Mouse (Mus musculus): Measurements from ENCODE around the gene Prl3b1. TPM values are rescaled to one million over a fixed set of nuclear protein-coding genes. Genes with fewer than 3 reads are reported as not detected.

Gene Prl3b1
- polyA plus RNA-seq (2015; fragmentation: Nextera tagmentation; extraction: Ambion mirVana), result not detected in 2 replicates

- Histone ChIP-seq H3K27me3 (no peaks in the 10 kb centered on the region), H3K9ac (replicated peaks) (no peak within 1 kb of the TSS), H3K4me2 (replicated peaks) (no peak within 1 kb of the TSS), H3K36me3 (no peaks in the 10 kb centered on the region), H3K27ac (no peak within 1 kb of the TSS), H3K4me1 (replicated peaks) (no peaks in the 10 kb centered on the region), H3K4me3 (replicated peaks) (no peak within 1 kb of the TSS), H3K9me3 (no peaks in the 10 kb centered on the region)
- no peak for ATAC-seq
- 95% methylated on average over 1 of the region's 1 CpGs for WGBS
Measured at GRCm38 (mm10) chr13:27241547-27241946, at the start of gene Prl3b1. Prl3b1 (plus strand) TSS chr13:27241847.

- no peak for ATAC-seq
- H3K9ac ChIP-seq (replicated peaks), result no peak within 1 kb of the TSS
- no peak within 1 kb of the TSS for H3K27ac ChIP-seq
- H3K9me3 ChIP-seq, result peaks cover 3% of the 10 kb centered on the region; the same call in 1 of the 2 replicates
- no peaks in the 10 kb centered on the region for H3K36me3 ChIP-seq
- H3K27me3 ChIP-seq, result no peaks in the 10 kb centered on the region
- WGBS, result 95% methylated on average over 1 of the region's 1 CpGs
- H3K4me1 ChIP-seq (replicated peaks), result no peaks in the 10 kb centered on the region
- no peak within 1 kb of the TSS for H3K4me3 ChIP-seq (replicated peaks)
- H3K4me2 ChIP-seq (replicated peaks), result no peak within 1 kb of the TSS
Measured at GRCm38 (mm10) chr13:27196359-27196758, 45.3 kb upstream of the Prl3b1 start, which contains the start of gene Prl3c1. Prl3c1 (plus strand) TSS chr13:27196659.

GRCm38 (mm10) chr13:27259136-27259535, 17.5 kb downstream of the Prl3b1 start, which contains the start of gene Prl3a1:
Prl3a1 (plus strand) TSS chr13:27259436.
- Histone ChIP-seq H3K36me3 (no peaks in the 10 kb centered on the region), H3K4me1 (replicated peaks) (no peaks in the 10 kb centered on the region), H3K4me2 (replicated peaks) (no peak within 1 kb of the TSS), H3K9ac (replicated peaks) (no peak within 1 kb of the TSS), H3K4me3 (replicated peaks) (no peak within 1 kb of the TSS), H3K9me3 (no peaks in the 10 kb centered on the region), H3K27ac (no peak within 1 kb of the TSS), H3K27me3 (no peaks in the 10 kb centered on the region)
- ATAC-seq, result no peak
- 93% methylated on average over 4 of the region's 4 CpGs for WGBS

Other genes with a start within 250 kb of the Prl3b1 start
- gene Prl, start 184.3 kb upstream of the Prl3b1 start, polyA plus RNA-seq (2015; fragmentation: Nextera tagmentation; extraction: Ambion mirVana), result not detected in 2 replicates
- not detected in 2 replicates for gene Prl3d1, start 147.7 kb upstream of the Prl3b1 start, polyA plus RNA-seq (2015; fragmentation: Nextera tagmentation; extraction: Ambion mirVana)
- gene Prl3d2, start 120.1 kb upstream of the Prl3b1 start, polyA plus RNA-seq (2015; fragmentation: Nextera tagmentation; extraction: Ambion mirVana), result not detected in 2 replicates
- gene Prl3d3, start 85.1 kb upstream of the Prl3b1 start, polyA plus RNA-seq (2015; fragmentation: Nextera tagmentation; extraction: Ambion mirVana), result not detected in 2 replicates
- gene Prl3c1, start 45.2 kb upstream of the Prl3b1 start, polyA plus RNA-seq (2015; fragmentation: Nextera tagmentation; extraction: Ambion mirVana), result not detected in 2 replicates
- gene Prl3a1, start 17.6 kb downstream of the Prl3b1 start, polyA plus RNA-seq (2015; fragmentation: Nextera tagmentation; extraction: Ambion mirVana), result not detected in 2 replicates
- gene Prl6a1, start 70.8 kb downstream of the Prl3b1 start, polyA plus RNA-seq (2015; fragmentation: Nextera tagmentation; extraction: Ambion mirVana), result not detected in 2 replicates
- gene Prl8a2, start 103.8 kb downstream of the Prl3b1 start, polyA plus RNA-seq (2015; fragmentation: Nextera tagmentation; extraction: Ambion mirVana), result not detected in 2 replicates
- not detected in 2 replicates for gene Prl2b1, start 149.0 kb downstream of the Prl3b1 start, polyA plus RNA-seq (2015; fragmentation: Nextera tagmentation; extraction: Ambion mirVana)
- not detected in 2 replicates for gene Prl8a6, start 196.8 kb downstream of the Prl3b1 start, polyA plus RNA-seq (2015; fragmentation: Nextera tagmentation; extraction: Ambion mirVana)

Data from midbrain, embryonic 13.5 days (tissue).